Mouse (Mus musculus): ENCODE results near the gene Zfp790. TPM values are rescaled to one million over a fixed set of nuclear protein-coding genes. Genes with fewer than 3 reads are reported as not detected.

Gene Zfp790
- total and polyA plus RNA-seq, 2 experiments, result 1.4 to 7.2 TPM

- H3K27me3 ChIP-seq (ENCODE audit: control insufficient read depth, insufficient read depth, low read length), result no peaks in the 10 kb centered on the region
- peaks cover 61% of the 10 kb centered on the region for H3K36me3 ChIP-seq (ENCODE audit: control insufficient read depth, insufficient read depth, low read length)
These were observed 12.1 kb downstream of the Zfp790 start for GRCm38 (mm10) chr7:29828001-29828400.

GRCm38 (mm10) chr7:29829804-29830203 lies 13.9 kb downstream of the Zfp790 start:
- peaks cover 54% of the 10 kb centered on the region for H3K36me3 ChIP-seq (ENCODE audit: control insufficient read depth, insufficient read depth, low read length)
- TF ChIP-seq CTCF (IDR thresholded peaks at IDR 0.05; ENCODE audit: low read depth, low read length) (no peak), POLR2A (IDR thresholded peaks at IDR 0.05; ENCODE audit: extremely low read depth, insufficient read depth, low read length) (no peak)

More at GRCm38 (mm10) chr7:29828001-29828400, 12.1 kb downstream of the Zfp790 start:
- Histone ChIP-seq H3K79me2 (ENCODE audit: control insufficient read depth, insufficient read depth, low read length) (no peaks in the 10 kb centered on the region), H3K4me3 (ENCODE audit: insufficient read depth, low read depth, low read length) (no peak overlapping the region), H3K27ac (replicated peaks; ENCODE audit: insufficient read depth, low read depth, low read length) (no peak overlapping the region), H3K4me1 (ENCODE audit: control insufficient read depth, insufficient read depth, low read length) (no peaks in the 10 kb centered on the region), H3K9ac (ENCODE audit: low read depth, low read length) (no peak overlapping the region)
- WGBS, result 74% methylated on average over 12 of the region's 12 CpGs
- TF ChIP-seq CTCF (IDR thresholded peaks at IDR 0.05; ENCODE audit: low read depth, low read length) (no peak), POLR2A (IDR thresholded peaks at IDR 0.05; ENCODE audit: extremely low read depth, insufficient read depth, low read length) (no peak)
- no peak for DNase-seq (ENCODE audit: extremely low read depth, low read depth, low spot score)

GRCm38 (mm10) chr7:29836816-29837215 lies 20.9 kb downstream of the Zfp790 start:
- 96% methylated on average over 1 of the region's 1 CpGs for WGBS
- no peaks in the 10 kb centered on the region for H3K79me2 ChIP-seq (ENCODE audit: control insufficient read depth, insufficient read depth, low read length)
- TF ChIP-seq CTCF (IDR thresholded peaks at IDR 0.05; ENCODE audit: low read depth, low read length), result no peak
- TF ChIP-seq POLR2A (IDR thresholded peaks at IDR 0.05; ENCODE audit: extremely low read depth, insufficient read depth, low read length), result no peak

More at GRCm38 (mm10) chr7:29829804-29830203, 13.9 kb downstream of the Zfp790 start:
- DNase-seq (ENCODE audit: extremely low read depth, low read depth, low spot score), result no peak
- H3K4me3 ChIP-seq (ENCODE audit: insufficient read depth, low read depth, low read length), result no peak overlapping the region
- no peaks in the 10 kb centered on the region for H3K4me1 ChIP-seq (ENCODE audit: control insufficient read depth, insufficient read depth, low read length)
- no peaks in the 10 kb centered on the region for H3K79me2 ChIP-seq (ENCODE audit: control insufficient read depth, insufficient read depth, low read length)
- WGBS, result 97% methylated on average over 12 of the region's 12 CpGs
- H3K27ac ChIP-seq (replicated peaks; ENCODE audit: insufficient read depth, low read depth, low read length), result no peak overlapping the region
- H3K27me3 ChIP-seq (ENCODE audit: control insufficient read depth, insufficient read depth, low read length), result no peaks in the 10 kb centered on the region
- no peak overlapping the region for H3K9ac ChIP-seq (ENCODE audit: low read depth, low read length)

GRCm38 (mm10) chr7:29839256-29839655 lies 23.3 kb downstream of the Zfp790 start:
- Histone ChIP-seq H3K4me3 (ENCODE audit: insufficient read depth, low read depth, low read length) (no peak overlapping the region), H3K79me2 (ENCODE audit: control insufficient read depth, insufficient read depth, low read length) (no peaks in the 10 kb centered on the region), H3K9ac (ENCODE audit: low read depth, low read length) (no peak overlapping the region), H3K27ac (replicated peaks; ENCODE audit: insufficient read depth, low read depth, low read length) (no peak overlapping the region), H3K27me3 (ENCODE audit: control insufficient read depth, insufficient read depth, low read length) (no peaks in the 10 kb centered on the region), H3K36me3 (ENCODE audit: control insufficient read depth, insufficient read depth, low read length) (no peaks in the 10 kb centered on the region), H3K4me1 (ENCODE audit: control insufficient read depth, insufficient read depth, low read length) (no peaks in the 10 kb centered on the region)
- 84% methylated on average over 3 of the region's 3 CpGs for WGBS
- no peak for DNase-seq (ENCODE audit: extremely low read depth, low read depth, low spot score)
- TF ChIP-seq CTCF (IDR thresholded peaks at IDR 0.05; ENCODE audit: low read depth, low read length) (no peak), POLR2A (IDR thresholded peaks at IDR 0.05; ENCODE audit: extremely low read depth, insufficient read depth, low read length) (no peak)

More at GRCm38 (mm10) chr7:29836816-29837215, 20.9 kb downstream of the Zfp790 start:
- Histone ChIP-seq H3K27me3 (ENCODE audit: control insufficient read depth, insufficient read depth, low read length) (no peaks in the 10 kb centered on the region), H3K36me3 (ENCODE audit: control insufficient read depth, insufficient read depth, low read length) (peaks cover 3% of the 10 kb centered on the region; the same call in 1 of the 2 replicates), H3K27ac (replicated peaks; ENCODE audit: insufficient read depth, low read depth, low read length) (no peak overlapping the region), H3K4me3 (ENCODE audit: insufficient read depth, low read depth, low read length) (no peak overlapping the region), H3K4me1 (ENCODE audit: control insufficient read depth, insufficient read depth, low read length) (no peaks in the 10 kb centered on the region), H3K9ac (ENCODE audit: low read depth, low read length) (no peak overlapping the region)
- DNase-seq (ENCODE audit: extremely low read depth, low read depth, low spot score), result no peak

GRCm38 (mm10) chr7:29842105-29842504 lies 26.2 kb downstream of the Zfp790 start:
- TF ChIP-seq POLR2A (IDR thresholded peaks at IDR 0.05; ENCODE audit: extremely low read depth, insufficient read depth, low read length) (no peak), CTCF (IDR thresholded peaks at IDR 0.05; ENCODE audit: low read depth, low read length) (no peak)
- 53% methylated on average over 1 of the region's 1 CpGs for WGBS

GRCm38 (mm10) chr7:29844616-29845015 lies 28.7 kb downstream of the Zfp790 start:
- WGBS, result 86% methylated on average over 5 of the region's 5 CpGs

More at GRCm38 (mm10) chr7:29842105-29842504, 26.2 kb downstream of the Zfp790 start:
- H3K9ac ChIP-seq (ENCODE audit: low read depth, low read length), result no peak overlapping the region
- H3K27me3 ChIP-seq (ENCODE audit: control insufficient read depth, insufficient read depth, low read length), result no peaks in the 10 kb centered on the region
- peak; percentile 34 for DNase-seq (ENCODE audit: extremely low read depth, low read depth, low spot score)
- no peak overlapping the region for H3K27ac ChIP-seq (replicated peaks; ENCODE audit: insufficient read depth, low read depth, low read length)
- peaks cover 15% of the 10 kb centered on the region for H3K36me3 ChIP-seq (ENCODE audit: control insufficient read depth, insufficient read depth, low read length)
- no peak overlapping the region for H3K4me3 ChIP-seq (ENCODE audit: insufficient read depth, low read depth, low read length)
- H3K4me1 ChIP-seq (ENCODE audit: control insufficient read depth, insufficient read depth, low read length), result no peaks in the 10 kb centered on the region
- no peaks in the 10 kb centered on the region for H3K79me2 ChIP-seq (ENCODE audit: control insufficient read depth, insufficient read depth, low read length)

More at GRCm38 (mm10) chr7:29844616-29845015, 28.7 kb downstream of the Zfp790 start:
- no peaks in the 10 kb centered on the region for H3K27me3 ChIP-seq (ENCODE audit: control insufficient read depth, insufficient read depth, low read length)
- no peak overlapping the region for H3K27ac ChIP-seq (replicated peaks; ENCODE audit: insufficient read depth, low read depth, low read length)
- H3K79me2 ChIP-seq (ENCODE audit: control insufficient read depth, insufficient read depth, low read length), result no peaks in the 10 kb centered on the region
- H3K36me3 ChIP-seq (ENCODE audit: control insufficient read depth, insufficient read depth, low read length), result peaks cover 15% of the 10 kb centered on the region
- TF ChIP-seq POLR2A (IDR thresholded peaks at IDR 0.05; ENCODE audit: extremely low read depth, insufficient read depth, low read length) (no peak), CTCF (IDR thresholded peaks at IDR 0.05; ENCODE audit: low read depth, low read length) (no peak)
- H3K9ac ChIP-seq (ENCODE audit: low read depth, low read length), result no peak overlapping the region
- H3K4me3 ChIP-seq (ENCODE audit: insufficient read depth, low read depth, low read length), result no peak overlapping the region
- H3K4me1 ChIP-seq (ENCODE audit: control insufficient read depth, insufficient read depth, low read length), result no peaks in the 10 kb centered on the region
- no peak for DNase-seq (ENCODE audit: extremely low read depth, low read depth, low spot score)
